Mouse (Mus musculus) WW6 (cell line): ENCODE data around the gene Egln1.

ENCODE experiments used
- DNase-seq: peaks from one replicate; pipeline ENCODE4 v3.0.0-alpha.2; 2013; ENCODE audit warnings: low read depth, low spot score

Egln1 gene

GRCm38 (mm10) chr8:124949209-124950068, at the start of gene Egln1:
Gene Egln1, minus strand, starts transcription at chr8:124949324.
- no peak for DNase-seq

DNA sequence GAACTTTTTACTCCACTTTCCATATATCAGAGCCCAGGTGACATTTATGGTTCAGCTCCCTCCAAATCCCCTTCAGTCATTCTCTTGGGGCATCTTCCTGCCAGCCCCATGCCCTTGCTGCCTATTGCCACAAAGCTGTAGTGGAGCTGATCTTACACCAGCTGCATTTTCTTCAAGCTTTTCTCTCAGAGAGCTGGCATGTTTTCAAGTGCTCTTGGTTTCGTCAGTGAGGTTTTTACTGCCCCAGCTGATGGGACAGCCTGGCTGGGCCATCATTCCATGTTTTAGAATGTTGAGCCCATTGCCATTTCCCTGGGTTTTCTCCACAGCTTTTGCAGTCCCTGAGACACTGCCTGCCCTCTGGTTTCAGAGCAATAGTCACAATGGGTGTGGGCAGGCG, 46.7 kb upstream of the Egln1 start:
- no peak for DNase-seq

GRCm38 (mm10) chr8:124991668-124991926, 42.5 kb upstream of the Egln1 start:
- DNase-seq = no peak

DNA sequence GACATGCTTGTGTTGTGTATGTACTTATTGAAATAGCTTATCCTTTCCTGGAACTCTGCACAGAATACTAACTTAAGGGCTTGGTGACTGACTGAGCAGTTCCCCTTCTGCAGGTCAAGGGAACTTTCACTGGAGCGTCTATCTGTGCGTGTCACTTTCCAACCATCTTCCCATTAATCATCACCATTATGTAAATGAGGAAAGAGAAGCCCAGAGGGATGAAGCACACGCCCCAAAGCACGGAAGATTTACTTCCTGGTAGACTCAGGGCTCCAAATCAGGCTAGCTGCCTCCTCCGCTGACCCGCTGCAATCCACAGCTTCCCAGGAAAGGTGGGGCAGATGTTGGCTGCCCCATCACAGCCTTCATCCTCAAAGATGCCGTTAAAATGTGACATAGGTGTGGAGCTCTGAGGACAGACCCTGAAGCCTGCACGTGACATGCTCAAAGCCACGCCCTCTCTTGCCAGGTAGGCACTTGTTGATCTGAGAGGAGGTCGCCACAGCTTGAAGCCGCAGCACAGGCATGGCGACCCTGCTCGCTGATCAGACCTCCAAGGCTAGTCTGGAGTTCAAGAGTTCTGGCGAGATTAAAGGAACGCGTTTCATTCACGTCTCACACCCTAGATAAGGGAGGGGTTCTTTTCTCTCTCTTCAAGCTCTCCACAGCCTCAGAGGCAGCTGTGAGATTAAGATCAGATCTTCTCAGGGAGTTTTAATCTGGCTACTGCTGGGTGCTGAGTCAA, 42.0 kb upstream of the Egln1 start:
- DNase-seq = no peak

DNA sequence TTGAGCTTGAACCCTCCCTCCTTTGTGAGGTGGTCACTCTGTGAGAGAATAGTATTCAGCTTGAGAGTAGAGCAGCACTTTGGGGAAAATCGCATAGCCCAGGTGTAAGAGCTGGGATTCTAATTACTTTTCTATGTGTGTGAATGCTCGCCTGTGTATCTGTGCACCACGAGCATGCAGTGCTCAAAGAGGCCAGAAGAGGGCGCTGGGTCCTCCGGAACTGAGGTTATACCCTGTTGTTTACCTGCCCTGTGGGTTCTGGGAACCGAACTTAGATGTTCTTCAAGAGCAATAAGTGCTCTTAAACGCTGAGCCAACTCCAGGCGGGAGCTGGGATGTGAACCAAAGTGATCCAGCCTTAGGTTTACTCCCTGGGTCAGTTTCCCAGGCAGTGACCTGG, 31.7 kb upstream of the Egln1 start:
- no peak for DNase-seq

DNA sequence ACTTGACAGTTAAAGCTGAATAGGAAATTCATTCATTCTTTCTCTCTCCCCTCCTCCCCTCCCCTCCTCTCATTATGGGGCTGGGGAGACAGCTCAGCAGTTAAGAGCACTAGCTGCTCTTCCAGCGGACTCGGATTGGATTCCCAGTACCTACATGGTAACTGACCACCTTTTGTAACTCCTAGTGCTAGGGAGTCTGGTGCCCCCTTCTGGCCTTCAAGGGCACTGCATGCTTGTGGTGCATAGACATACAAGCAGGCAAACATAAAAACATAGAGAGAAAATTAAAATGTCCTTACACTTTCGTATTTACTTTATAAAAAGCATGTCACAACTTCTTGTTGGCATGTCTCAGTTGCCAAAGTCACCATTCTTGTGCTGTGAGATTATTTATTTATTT, 30.9 kb upstream of the Egln1 start:
- DNase-seq = no peak

DNA sequence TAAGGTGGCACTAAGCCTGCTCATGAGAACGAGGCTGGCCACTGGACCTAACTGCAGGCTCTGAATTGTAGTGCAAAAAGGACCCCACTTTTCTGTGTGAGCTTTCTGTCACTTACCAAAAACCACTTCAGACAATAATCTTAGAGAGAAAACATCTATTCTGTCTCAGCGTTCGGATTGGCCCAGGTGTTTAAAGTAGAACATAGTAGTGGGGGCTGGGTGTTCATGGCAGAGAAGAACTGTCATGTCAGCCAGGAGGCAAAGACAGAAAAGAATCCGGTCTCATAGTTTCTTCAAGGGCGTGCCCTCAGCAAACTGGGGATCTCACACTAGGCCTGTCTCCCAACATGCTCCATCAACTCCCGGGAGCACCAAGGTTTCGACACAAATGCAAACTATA, 28.9 kb upstream of the Egln1 start:
- no peak for DNase-seq

GRCm38 (mm10) chr8:124976211-124976610, 27.1 kb upstream of the Egln1 start:
- DNase-seq = no peak

GRCm38 (mm10) chr8:124974254-124974653, 25.1 kb upstream of the Egln1 start:
- DNase-seq = no peak

GRCm38 (mm10) chr8:124973221-124973620, 24.1 kb upstream of the Egln1 start:
- no peak for DNase-seq

- DNase-seq = no peak
These were observed 21.3 kb upstream of the Egln1 start for GRCm38 (mm10) chr8:124970312-124970933.

- DNase-seq = no peak
These were observed 15.8 kb upstream of the Egln1 start for GRCm38 (mm10) chr8:124964966-124965365.

DNA sequence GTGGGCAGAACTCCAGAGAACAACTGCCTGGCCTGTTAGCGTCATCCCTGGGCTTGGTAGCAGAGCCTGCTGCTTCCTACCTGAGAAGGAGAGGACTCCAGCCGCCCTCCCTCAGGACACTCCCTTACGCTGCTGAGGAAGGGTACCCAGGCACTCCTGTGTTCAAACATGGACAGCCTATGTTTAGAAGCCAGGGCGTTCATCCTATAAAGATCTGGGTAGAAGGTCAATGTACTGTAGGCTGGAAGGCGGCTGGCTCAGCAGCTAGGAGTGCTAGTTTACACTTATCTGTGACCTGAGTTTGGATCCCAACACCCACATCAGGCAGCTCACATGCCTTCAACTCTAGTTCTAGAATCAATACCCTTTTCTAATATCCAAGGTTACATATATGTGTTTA, 14.1 kb upstream of the Egln1 start:
- no peak for DNase-seq

DNA sequence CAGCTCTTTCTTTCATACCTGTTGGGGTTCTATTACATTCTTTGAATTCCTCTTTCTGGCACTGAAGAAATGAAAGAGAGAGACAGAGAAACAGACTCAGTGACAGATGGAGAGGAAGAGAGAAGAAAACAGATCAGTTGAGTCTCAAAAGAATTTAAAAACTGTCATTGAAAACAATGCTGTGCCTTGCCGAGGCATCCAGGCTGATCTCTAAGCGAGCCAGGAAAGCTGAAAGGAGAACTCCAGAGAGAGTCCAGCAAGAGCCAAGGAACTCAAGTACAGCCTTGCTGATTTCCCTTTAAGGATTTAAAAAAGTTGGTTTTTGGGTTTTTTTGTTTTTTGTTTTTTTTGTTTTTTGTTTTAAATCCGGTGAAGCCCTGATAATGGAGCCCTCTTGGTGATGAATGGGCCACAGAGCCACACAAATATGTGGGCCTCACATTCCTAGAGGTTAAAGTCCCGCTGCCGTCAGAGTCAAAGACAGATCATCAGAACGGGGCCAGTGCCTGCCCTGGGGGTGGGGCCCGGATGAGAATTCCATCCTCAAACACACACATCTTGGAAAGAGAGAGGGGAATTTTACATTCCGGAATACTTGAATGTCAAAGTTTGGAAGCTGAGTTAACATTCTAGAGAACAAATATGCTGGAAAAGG, 11.2 kb upstream of the Egln1 start:
- no peak for DNase-seq

DNA sequence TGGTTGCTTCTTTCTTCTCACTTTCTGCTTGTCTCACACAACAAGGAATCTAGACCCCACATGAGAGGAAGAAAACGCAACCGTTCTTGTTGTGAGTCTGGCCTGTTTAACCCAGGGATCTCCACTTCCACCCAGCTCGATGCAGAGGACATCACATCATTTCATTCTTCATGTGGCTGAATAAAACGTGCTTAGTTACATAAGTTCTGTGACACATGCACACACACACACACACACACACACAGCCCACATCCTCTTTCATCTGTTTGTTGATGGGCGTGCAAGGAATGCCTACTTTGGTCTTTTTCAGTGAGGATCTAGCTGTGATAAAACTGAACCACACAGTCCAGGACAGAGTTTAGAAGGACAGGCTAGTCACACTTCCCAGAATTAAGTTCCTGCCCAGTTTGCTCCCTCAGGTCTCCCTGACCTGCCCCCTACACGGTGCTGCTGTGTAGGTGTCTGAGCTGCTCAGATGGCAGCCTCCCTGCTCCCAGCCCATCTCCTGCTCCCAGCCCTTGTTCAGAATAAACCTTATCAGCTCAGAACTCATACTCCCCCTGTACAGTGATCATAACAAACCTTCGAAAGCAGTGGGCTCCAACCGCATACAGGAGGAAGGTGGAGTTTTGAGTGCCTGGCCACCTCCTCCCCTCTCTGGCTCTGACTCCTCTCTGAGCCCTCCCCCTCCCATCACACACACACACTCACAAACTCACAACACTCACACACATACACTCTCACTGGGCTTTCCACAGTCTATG, 10.5 kb upstream of the Egln1 start:
- no peak for DNase-seq

- no peak for DNase-seq
These were observed 5.5 kb upstream of the Egln1 start for GRCm38 (mm10) chr8:124954572-124955082.

DNA sequence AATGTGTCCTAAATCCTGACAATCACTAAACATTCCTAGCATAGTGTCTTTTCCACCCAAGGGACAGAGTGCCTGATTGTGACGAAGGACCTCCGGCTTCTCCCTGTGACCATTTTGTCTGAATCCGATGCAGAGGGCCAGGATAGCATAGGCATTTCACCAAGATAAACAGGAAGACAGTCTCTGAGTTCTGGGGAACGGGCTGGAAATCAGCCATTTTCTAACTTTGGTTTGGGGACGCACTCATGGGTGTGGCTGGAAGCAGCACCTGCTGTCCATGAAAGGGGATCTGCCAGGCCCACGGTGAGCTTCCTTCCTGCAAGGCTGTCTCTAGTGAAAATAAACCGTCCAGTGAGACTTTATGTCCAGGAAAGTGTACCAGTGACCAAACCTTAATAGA, 4.1 kb upstream of the Egln1 start:
- DNase-seq = no peak

DNA sequence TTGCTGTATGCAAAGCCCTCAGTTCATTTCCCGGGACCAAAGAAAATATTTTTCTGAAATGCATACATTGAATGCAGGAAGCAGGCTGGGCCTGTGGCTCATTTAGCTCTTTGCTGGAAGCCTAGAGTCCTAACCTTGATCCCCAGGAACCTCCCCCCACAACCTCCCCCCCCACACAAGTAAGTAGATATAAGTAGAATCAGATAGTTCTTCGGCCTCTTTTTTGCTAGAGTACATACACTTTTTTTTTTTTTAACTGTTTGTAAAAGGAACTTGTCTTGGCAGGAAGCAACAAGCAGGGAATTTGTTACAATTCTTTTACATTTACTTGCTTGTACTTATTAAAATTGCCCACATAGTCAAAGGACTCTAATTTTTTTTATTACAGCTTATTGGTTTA, 1.7 kb upstream of the Egln1 start:
- no peak for DNase-seq

DNA sequence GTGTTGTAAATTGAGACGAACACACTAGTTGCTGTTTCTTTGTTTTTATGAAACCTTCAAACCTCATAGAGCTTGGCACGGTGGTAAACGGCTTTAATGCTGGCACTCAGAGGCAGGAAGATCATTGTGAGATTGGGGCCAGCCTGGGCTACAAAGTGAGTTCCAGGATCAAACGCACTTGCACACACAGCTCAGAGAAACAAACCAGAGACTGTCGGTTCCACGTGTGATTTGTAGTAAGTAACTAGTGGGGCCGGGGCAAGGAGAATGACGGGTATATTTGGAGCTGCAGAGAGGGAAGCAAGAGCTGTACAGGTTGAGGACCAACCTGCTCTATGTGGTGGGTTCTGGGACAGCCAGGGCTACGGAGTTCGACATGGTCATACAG, 939 bp upstream of the Egln1 start:
- no peak for DNase-seq

DNA sequence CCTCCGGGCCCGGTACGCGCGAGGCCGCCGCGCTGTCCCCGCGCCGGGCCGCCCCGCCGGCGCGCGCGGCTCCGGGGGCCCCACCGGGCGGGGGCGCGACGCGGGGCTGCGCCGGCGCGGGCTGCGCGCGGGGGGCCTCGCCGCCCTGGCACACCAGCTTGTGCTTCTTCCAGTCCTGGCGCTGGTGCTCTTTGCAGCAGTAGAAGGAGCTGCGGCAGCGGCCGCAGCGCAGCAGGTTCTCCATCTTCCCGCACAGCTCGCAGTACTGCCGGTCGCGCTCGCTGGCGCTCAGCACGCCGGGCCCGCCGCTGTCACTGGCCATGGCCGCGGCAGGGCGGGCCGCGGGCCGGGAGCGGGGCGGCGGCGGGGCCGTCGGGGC, 402 bp downstream of the Egln1 start:
- no peak for DNase-seq
